Comparison of ENCODE assay signal across 24 mouse cellular contexts in the genomic region with DNA sequence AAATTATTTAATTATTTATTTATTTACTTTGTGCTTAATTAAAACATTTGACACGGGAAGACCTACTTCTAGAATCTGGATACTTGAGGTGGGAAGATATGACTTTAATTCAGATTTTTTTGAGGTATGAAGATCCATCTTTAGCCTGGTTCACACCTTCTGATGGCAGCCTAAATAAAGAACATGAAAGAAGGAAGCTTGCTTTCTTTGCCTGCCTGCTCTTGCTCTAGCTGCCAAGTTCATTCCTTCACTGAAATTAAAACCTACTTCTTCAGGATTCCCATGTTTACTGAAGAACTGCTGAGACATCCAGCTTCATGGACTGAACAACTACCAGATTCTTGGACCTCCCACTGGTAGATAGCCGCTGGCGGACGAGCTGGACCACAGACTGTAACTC.
"Had no signal": no experiment of that assay in that cellular context is flagged by ENCODE, and none has a peak within 500 bp of the region (broad histone marks: within the 10 kb centered on the region; RNA-seq: fewer than 3 reads in every experiment).

No protein-coding gene starts in this region.

- H3K4me3 ChIP-seq: heart, embryonic 13.5 days; heart, embryonic 15.5 days; hindbrain, embryonic 13.5 days; hindbrain, embryonic 15.5 days; kidney, embryonic 15.5 days; limb, embryonic 13.5 days; limb, embryonic 15.5 days; liver, embryonic 12.5 days had no signal

- H3K27ac ChIP-seq: heart, embryonic 13.5 days; heart, embryonic 15.5 days; hindbrain, embryonic 13.5 days; hindbrain, embryonic 15.5 days; hindbrain, postnatal 0 days; kidney, embryonic 15.5 days; kidney, postnatal 0 days; limb, embryonic 13.5 days; limb, embryonic 15.5 days; liver, embryonic 12.5 days had no signal

- DNase-seq: forebrain, postnatal 0 days; gastrocnemius, postnatal 14 days; gastrocnemius, postnatal 36 days; heart, adult 18-20 months; heart, postnatal 14 days; heart, postnatal 36 days; kidney, adult 11 months; kidney, adult 2 months; kidney, adult 9 months; kidney, postnatal 14 days; kidney, postnatal 36 days; layer of hippocampus, adult 9-11 months; layer of hippocampus, postnatal 36 days; left cerebral cortex, postnatal 4 days had no signal
